Mouse (Mus musculus) layer of hippocampus, adult 9-10 months (tissue): ENCODE data around the gene Selp.

Experiments used
- DNase-seq: peaks from one replicate; pipeline ENCODE4 v3.0.0; 2022; ENCODE audit warnings: low spot score

Gene Selp

DNA sequence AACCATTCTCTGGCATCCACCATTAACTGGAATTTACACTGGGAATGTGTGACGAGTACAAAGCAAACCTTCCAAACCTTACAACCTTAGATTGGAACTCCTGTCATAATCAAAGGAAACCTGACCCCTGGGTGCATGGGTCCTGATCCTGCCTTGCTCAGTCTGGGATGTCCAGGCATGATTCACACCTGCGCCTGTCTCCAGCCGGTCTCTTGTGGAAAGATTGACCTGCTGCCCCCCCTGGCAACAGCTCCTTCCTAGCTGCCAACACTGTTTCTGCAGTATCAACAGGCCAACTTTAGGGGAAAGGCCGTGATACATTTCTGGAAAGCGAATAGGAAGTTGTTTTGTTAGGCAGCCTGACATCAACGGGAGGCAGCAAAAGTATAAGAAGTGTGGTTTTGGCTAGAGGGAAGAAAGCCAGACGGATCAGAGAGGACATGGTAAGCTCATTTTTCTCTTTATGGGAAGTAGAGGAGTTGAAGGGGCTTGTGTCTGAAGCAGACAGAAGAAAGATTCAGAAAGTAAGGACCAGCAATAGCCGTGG, at the start of gene Selp:
TSS of gene Selp (plus strand) at position 318 of the 547 bp plus-strand sequence.
- DNase-seq = no peak

DNA sequence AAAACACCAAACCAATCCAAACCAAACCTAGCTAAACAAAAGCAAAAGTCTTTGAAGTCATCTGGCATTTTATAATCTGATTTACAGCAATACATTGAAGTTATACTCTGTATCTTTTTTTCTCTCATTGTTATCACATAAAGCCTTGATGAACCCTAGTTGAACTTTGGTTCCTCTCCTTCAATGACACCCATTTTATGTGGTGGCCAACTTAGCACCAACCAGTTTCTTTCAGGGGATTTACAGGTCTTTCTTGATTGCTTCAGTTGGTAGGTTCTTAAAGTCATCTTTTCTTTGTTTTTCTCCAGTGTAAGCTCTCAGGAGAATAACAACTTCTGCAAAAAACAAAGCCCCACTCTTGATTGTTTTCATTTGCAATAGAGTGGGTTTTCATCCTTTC, 45.8 kb upstream of the Selp start:
- DNase-seq = no peak

DNA sequence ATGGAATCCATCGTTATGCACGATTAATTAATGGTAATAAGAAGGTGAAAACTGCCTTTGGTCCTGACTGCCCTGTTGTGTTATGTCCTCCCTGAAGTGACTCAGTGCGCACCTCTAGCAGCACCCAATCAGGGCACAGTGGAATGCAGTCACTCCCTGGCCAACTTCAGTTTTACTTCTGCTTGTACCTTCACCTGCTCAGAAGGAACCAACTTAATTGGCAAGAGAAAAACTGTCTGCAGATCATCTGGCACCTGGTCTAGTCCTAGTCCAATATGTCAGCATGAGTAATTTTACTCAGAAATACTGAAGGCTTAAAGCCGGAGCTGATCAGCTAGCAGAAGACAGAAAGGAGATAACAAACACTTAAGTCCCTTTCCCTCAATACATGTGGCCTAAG, 44.6 kb upstream of the Selp start:
- DNase-seq = no peak

DNA sequence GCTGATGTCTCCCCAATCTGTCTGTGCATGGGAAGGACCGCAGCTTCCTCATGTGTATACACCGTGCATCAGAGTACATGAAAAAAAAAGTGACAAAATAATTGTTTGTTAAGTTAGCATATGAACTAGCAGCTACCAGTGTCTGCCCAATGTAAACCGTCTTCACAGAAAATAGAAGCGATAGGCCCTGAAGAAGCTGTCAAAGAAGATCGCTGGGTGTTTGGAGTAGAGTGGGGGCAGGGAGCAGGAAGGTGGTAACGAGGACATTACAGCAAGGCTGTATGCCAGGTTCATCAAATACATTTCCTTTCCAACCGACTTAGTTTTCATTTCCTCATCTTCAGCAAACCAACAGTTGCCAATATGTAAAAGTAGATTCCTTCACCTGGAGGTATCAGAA, 44.0 kb upstream of the Selp start:
- DNase-seq = no peak

DNA sequence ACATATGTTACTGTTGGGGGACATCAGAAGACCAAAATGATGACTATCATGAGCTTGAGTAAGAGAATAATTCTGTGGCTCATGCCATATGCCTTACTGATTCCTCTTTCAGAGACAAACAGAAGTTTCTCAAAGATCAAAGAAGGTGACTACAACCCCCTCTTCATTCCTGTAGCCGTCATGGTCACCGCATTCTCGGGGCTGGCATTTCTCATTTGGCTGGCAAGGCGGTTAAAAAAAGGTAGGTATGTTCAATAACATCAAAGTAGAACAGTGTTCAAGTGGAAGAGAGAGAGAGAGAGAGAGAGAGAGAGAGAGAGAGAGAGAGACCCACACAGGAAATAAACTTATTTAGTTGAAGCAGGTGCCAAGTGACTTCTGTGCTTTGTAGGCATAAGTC, 43.1 kb upstream of the Selp start:
- no peak for DNase-seq

DNA sequence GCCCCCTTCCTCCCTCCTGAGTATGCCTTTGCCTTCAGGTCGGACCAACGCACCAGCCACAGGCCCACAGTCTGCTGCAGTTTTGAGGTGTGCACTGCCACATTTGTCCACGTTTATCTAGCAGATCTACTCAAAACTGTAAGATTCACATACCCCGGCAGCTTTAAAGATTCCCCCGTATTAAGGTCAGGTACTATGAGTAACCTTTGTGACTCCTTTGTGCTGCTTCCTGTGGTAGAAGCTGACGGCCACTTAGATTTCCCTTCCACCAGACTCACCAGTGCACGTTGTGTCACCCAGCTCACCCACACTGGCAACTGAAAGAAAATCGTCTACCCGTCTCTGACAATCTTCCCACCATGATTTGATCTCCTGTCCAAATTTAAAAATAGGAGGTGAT, 42.0 kb upstream of the Selp start:
- DNase-seq = no peak

DNA sequence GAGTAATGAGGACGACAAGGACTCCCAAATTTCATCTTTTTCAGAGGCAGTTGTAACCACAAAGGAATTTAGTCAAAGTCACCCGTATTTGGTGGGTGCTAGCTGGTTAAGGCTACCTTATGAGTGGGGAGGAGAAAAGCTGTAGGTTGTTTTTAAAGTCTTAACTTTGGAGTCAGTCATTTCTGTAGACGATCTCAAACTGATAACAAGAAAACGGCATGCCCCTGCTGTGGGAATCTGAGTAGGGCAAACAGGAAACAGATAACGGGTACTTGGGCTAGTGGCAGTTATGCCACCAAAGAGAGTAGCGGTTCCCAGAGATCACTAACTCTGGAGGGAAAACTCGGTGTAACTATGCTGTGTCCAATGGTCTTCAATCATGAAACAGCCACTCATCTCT, 41.3 kb upstream of the Selp start:
- DNase-seq = no peak

DNA sequence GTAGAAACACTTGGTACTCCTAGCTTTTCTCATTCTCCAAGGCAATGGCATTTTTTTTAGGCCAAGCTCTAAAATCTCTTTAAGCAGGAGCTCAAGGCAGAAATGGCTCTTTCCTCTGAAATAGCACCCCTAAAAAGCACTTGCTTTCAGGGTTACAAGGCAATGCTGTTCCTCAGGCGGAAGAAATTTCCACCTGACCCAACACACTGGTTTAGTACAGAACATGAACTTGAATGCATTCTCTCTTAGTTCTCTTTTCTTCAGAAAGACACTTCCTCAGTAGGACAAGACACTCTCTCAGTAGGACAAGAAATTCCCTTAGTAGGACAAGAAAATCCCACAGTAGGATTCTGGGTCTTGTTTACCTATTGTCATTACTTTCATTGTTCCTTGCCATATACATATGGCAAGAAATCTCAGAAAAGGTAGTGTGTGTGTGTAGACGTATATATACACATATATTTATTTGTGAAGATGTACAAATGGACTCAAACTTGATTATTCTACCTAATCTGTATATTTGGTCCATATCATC, 40.4 kb upstream of the Selp start:
- DNase-seq = no peak

DNA sequence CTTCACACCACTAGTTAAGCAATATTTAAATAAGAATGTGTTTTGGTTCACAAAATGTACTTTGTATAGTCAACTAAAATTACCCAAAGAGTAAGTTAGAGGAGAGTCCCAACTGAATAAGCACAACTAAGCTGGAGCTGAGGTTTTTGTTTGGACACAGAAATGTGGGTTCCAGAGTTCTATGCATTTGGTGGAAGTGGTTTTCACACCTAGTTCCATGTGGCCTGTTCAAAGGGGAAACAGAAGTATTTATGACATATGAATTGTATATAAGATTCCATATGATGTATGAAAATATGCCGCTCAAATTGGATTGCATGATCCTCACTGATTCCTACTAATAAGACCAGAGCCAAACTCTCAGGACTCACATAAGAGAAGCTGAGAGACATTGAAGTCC, 39.6 kb upstream of the Selp start:
- no peak for DNase-seq

DNA sequence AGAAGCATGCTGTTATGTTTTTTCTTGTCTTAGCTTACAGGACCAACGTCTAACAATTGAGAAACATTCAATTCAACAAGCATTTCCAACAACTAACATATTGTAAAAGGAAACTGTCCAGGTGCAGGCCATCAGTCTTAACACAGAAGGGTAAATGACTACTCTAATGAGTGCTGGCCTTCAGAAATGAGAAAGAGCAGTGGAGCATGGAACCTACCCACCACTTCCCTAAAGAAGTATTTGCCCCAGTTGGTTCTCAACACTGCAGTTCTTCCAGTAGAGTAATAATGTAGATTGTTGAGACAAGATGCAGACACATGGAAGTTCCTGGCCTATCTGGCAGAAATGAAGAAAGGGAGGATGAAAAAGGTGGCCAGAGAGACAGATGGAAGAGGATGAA, 38.6 kb upstream of the Selp start:
- DNase-seq = no peak

DNA sequence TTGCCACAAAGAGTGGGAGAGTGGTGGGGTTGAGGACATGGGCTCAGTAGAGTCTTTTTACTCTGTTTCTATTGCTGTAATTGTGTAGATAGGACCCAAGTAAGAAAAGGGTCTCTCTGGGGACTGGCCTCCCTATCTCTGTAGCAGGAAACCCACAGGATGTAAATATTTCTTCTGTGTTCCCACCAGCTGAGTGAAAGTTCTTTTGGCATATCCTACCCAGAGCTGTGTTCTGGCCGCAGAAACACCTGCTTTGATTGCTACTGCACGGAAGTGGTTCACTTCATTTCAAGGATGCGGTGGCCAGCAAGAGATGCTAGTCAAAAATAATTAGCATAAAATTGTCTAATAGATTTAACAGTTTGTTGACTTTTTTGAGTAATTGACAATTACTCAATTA, 38.0 kb upstream of the Selp start:
- DNase-seq = no peak

DNA sequence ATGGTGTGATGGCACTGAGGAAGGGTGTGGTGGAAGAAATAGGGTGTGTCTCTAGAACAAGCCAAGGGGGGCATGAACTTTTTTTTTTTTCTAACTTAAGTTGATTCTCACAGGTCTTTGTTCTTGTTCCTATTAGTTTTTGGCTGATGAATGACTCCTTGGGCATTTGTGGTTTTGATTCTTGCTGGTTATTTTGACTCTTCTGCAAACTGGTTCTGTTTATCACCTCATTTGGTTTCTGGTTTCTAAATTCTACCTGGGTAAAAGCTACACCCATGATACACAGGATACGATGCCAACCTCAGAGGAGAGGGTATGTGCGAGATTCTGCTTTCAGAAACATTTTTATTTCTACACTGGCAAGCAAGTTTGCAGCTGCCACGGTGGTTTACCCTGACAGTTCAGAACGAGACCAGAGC, 36.7 kb upstream of the Selp start:
- no peak for DNase-seq

DNA sequence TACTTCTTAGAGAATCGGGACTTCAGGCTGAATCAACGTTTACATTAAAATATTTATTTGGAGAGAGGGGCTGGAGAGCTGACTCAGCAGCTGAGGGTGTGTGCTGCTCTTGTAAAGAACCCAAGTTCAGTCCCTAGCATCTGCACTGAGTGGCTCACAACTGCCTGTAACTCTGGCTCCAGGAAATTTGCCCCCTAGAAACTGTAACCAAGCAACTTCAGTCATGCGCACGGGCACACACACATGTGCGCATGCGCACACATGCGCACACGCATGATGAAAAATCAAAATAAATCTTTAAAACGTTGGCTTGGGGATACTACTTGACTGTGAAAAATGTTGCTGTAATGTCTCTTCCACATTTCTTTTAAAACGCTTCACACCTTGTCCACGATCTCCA, 36.0 kb upstream of the Selp start:
- DNase-seq = no peak

DNA sequence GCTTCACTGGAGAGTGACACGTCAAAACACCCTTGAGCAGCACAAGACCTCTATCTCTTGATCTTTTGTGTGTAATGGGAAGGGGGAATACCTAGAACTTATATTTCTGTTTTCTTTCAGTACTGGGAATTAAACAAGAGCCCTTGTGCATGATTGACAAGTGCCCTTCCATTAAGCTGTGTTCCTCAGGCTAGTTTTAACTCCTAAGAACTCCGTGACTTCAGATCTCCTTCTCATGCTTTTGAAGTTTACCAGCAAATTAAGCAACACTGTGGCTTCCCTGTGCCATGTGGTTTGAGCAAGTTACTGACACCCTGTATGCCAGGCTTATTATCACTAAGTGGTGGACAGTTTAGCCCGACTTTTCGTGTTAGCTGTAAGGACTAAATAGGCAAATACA, 32.0 kb upstream of the Selp start:
- DNase-seq = no peak

DNA sequence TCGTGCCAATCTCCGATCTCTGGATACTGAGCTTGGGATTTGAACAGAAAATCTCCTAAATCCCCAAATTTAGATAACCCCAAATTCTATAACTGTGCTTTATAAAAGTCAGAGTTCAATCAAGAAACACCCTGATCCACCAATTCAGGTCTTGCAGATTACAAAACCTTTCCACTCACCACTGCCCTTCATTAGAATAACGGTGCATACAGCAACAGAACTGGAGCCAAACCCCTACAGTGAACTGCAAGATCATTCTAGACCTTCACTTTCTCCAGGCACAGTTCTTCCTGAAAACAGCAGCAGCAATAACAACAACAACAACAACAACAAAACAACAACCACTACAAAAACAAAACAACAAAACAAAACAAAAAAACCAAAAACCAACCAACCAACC, 28.3 kb upstream of the Selp start:
- DNase-seq = no peak

DNA sequence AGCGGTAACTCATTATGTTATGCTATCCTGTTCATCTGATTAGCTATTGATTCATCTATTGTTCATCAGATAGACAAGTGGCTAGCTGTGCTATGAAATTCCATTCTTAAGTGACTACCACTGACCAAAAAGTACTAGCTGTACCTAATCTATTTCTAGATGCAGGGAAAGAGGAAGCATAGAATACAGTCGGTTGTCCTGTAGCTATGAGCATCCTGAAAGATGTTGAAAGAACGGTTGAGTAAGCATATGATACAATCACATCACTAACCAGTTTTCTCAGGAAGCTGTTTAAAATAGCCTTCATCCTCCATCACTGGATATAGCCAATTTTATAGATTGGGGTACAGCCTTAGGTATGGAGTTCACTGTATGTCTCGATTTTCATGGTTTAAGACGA, 27.2 kb upstream of the Selp start:
- DNase-seq = no peak

DNA sequence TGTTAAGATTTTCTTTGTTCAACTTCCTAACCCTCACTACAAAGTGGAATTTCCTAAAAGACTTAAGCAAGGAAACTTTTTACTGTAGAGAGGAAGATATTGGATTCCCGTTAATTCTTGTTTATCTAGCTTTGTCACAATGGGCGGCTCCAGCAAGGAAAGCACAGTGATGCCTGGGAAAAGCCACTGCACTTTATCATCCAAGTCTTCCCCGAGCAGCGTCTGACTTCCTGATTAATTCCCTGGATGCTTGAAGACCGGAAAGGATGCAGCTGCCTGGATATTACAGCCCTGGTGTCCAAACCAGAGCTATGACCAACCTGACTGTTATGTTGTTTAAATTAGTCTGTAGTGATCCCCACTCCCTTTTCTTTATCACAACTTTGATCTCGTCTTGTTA, 18.3 kb upstream of the Selp start:
- no peak for DNase-seq

DNA sequence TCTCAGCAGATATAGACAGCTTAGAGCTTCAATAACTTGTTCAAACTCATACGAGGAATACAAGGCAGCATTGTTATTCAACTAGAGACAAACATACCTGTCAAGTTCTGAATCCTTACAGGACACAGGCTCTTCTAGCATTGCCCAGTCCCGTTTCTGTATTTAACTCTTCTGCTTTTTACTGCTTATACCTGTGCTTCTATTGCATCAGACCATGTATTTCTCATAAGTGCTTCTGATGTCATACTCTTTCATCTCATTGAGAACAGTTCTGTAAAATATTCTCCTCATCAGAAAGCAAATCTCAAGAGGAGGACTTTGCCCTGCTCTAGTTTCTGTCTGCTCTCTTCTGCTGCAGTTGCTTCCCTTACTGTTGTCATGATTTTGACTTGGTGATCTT, 17.2 kb upstream of the Selp start:
- DNase-seq = no peak

DNA sequence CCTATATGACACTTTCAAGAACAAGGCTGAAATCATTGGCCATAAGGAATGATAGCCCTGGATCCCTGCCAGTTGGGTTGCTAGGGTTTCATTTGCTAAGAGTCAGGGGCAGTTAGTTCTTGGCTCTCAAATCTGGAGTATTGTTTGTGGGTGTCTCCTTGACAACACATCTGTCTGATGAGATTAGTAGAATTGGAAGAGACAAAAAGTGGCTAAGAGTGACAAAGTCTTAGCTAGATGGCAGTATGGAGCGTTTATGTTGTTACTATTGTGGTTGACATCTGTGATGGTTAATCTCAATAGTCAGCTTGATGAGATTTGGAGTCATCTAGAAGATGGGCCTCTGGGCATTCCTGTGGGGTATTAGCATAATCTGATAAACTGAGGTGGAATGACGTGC, 16.7 kb upstream of the Selp start:
- peak; percentile 3 for DNase-seq

DNA sequence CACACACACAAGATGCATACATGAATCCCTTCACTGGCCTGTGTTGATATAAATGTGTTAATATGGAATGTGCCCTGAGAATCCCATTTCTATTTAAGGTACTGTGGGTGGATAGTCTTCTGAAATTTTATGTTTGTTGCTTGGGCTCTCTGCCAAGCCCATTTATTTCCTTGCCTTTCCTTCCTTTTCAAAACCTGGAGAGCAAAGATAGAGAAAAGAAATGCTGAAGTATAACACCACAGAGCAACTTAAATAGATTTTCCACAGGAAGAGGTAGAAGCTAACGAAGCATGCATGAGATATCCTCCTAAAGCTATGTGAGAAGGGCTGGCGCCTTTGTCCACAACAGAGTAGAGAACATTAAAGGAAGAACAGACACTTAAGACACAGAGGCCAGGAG, 5.3 kb upstream of the Selp start:
- no peak for DNase-seq

DNA sequence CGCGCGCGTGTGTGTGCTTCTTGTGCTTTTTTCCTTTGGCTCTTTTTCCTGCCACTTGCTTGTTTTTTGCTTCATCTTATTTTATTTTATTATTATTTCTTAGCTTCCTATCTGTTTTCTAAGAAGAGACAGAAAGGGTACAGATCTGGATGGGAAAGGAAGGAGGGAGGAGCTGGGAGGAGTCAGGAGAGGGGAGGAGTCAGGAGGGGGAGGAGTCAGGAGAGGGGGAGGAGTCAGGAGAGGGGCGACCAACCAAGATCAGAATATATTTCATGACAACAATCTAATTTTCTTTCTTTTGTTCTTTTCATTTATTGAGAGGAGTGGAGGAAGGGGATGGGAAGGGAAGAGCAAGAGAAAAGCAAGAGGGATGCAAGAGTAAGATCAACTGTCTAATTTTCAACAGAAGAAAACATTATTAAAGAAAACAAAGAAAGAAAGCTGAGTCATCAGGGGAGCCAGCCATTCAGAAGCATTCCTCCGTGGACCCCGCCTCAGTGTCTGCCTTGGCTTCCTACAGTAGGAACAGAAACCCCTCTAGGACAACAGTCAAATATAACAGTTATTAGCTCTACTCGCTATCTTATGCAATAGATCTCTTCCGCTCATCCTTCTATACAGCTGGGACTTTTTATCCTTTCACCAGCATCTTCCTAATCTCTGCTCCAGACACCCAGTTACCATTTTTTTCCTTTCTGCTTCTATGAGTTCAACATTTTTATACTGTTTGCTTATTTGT, 4.3 kb upstream of the Selp start:
- no peak for DNase-seq

DNA sequence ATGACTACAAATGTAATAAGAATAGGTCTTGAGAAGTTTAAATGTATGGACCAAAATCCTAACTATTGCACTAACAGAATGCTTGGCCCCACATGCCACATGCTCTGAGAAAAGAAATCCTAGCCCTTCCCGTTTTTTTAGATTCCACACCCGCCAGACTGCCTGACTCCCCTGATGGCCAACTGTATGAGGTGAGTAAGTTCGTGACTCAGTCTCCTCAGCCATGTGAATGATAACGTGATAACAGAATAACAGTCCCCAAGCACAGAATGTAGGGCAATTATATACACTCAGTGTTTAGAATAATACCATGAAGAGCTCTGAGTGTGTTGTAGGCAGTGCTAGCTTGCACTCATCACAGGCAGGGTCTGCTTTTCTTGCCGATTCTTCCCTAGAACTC, 784 bp upstream of the Selp start:
- DNase-seq = no peak

DNA sequence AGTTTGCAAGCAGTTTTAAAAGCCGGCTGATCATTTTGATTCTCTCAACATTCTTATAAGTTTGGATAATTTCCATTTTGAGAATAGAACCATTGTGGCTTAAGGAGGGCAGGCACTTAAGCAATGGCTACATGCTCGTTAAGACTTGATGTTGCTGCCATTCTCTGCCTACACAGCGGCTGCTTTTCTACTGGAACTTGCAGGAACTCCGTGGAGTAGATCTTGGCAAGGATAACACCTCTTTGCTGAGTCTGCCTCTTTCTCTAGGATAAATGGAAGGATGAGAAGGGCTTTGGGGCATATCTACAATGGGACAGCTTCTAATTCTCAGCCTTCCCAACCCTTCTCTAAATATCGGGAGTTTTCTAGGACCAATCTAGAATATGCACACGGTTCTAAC, 583 bp downstream of the Selp start:
- DNase-seq = no peak

DNA sequence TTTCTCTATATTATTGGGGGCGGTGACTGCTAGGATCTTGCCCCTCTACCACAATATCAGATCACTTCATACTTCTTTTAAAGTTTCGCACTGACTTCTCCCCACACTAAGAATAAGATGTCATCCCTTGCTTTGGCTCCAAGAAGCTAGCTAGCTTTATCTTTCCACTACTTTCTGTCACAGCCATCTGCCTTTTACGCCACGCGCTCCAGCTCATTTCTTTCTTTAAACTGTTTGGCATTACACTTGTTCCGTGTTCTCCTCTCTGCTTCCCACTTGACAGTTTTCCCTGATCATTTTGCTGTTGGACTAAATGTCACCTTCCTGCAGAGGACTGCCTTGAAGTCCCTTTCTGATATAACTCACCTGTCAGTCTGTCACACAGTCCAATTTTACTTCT, 2.8 kb downstream of the Selp start:
- no peak for DNase-seq
